Mouse (Mus musculus) layer of hippocampus, adult 2 months (tissue): ENCODE measurements around the gene Siah2. TPM values are rescaled to one million over a fixed set of nuclear protein-coding genes. Genes with fewer than 3 reads are reported as not detected.

Experiments
- DNase-seq, 2 experiments: peaks; one replicate each; pipeline ENCODE4 v3.0.0; 2022; ENCODE audit warnings: low spot score in 2 of 2
- H3K27ac ChIP-seq: fragments of 200-600 bp; 2 replicates; pipeline ENCODE4 v1.8.1; 2022
- H3K4me3 ChIP-seq: fragments of 200-600 bp; 2 replicates; pipeline ENCODE4 v1.8.1; 2022; ENCODE audit warnings: mild to moderate bottlenecking
- CTCF ChIP-seq: fragments of 200-600 bp; conservative IDR thresholded peaks from 2 replicates; pipeline ENCODE4 v1.8.1; 2022; ENCODE audit warnings: antibody characterized with exemption, mild to moderate bottlenecking, moderate library complexity
- long read RNA-seq, 2 experiments: library from polyadenylated mRNA; stranded (forward); transcript quantifications; one replicate each; pipeline ENCODE4 v2.0.0; 2021; ENCODE audit warnings: borderline mapping rate in 2 of 2
- total RNA-seq, 2 experiments: library from RNA; stranded (reverse); gene quantifications; 2 replicates each; pipeline ENCODE4 v1.2.3; 2021

Siah2 gene
- total RNA-seq, result 10 to 100 TPM; 16.0 to 18.4 TPM
- long read RNA-seq, experiment 1, transcript Siah2-201 (2 exons, 2,511 nt), result major isoform, 9 of 9 reads
- long read RNA-seq, experiment 1, partial matches to known transcripts, result 0 of 9 reads
- long read RNA-seq, experiment 1, other reads (novel, unspliced or antisense), result 0 of 9 reads
- long read RNA-seq, experiment 2, transcript Siah2-201 (2 exons, 2,511 nt), result major isoform, 23 of 25 reads
- long read RNA-seq, experiment 2, partial matches to known transcripts, result 0 of 25 reads
- long read RNA-seq, experiment 2, other reads (novel, unspliced or antisense), result 2 of 25 reads

GRCm38 (mm10) chr3:58691997-58692721, at the start of gene Siah2:
Gene Siah2 (minus strand): TSS chr3:58692400.
- TF ChIP-seq CTCF, result peak; percentile 64
- DNase-seq, result peak; percentile 92 to 95
- H3K27ac ChIP-seq, result peak within 1 kb of the TSS; percentile 89
- H3K4me3 ChIP-seq, result peak within 1 kb of the TSS; percentile 69

- TF ChIP-seq CTCF, result no peak
- H3K27ac ChIP-seq, result no peak overlapping the region
- H3K4me3 ChIP-seq, result no peak overlapping the region
- no peak for DNase-seq
These were observed 47.3 kb upstream of the Siah2 start for GRCm38 (mm10) chr3:58739536-58739935.

- no peak for TF ChIP-seq CTCF
- no peak for DNase-seq
- no peak overlapping the region for H3K4me3 ChIP-seq
- H3K27ac ChIP-seq, result no peak overlapping the region
These were observed 46.3 kb upstream of the Siah2 start for GRCm38 (mm10) chr3:58738346-58739089.

- no peak for DNase-seq
- no peak for TF ChIP-seq CTCF
- no peak overlapping the region for H3K27ac ChIP-seq
- no peak overlapping the region for H3K4me3 ChIP-seq
These were observed 39.3 kb upstream of the Siah2 start for GRCm38 (mm10) chr3:58731520-58731919.

- Histone ChIP-seq H3K4me3 (no peak overlapping the region), H3K27ac (no peak overlapping the region)
- no peak for DNase-seq
- no peak for TF ChIP-seq CTCF
These were observed 38.4 kb upstream of the Siah2 start for GRCm38 (mm10) chr3:58730580-58730979.

GRCm38 (mm10) chr3:58729549-58729948, 37.3 kb upstream of the Siah2 start:
- no peak for TF ChIP-seq CTCF
- Histone ChIP-seq H3K4me3 (no peak overlapping the region), H3K27ac (no peak overlapping the region)
- DNase-seq, result no peak

GRCm38 (mm10) chr3:58727601-58728000, 35.4 kb upstream of the Siah2 start:
- no peak overlapping the region for H3K27ac ChIP-seq
- no peak for TF ChIP-seq CTCF
- DNase-seq, result no peak
- H3K4me3 ChIP-seq, result no peak overlapping the region

GRCm38 (mm10) chr3:58727012-58727411, 34.8 kb upstream of the Siah2 start:
- peak; percentile 81 for TF ChIP-seq CTCF
- peak; percentile 12 to 34 for DNase-seq
- Histone ChIP-seq H3K27ac (no peak overlapping the region), H3K4me3 (no peak overlapping the region)

GRCm38 (mm10) chr3:58726374-58726773, 34.2 kb upstream of the Siah2 start:
- TF ChIP-seq CTCF, result no peak
- no peak for DNase-seq
- no peak overlapping the region for H3K27ac ChIP-seq
- H3K4me3 ChIP-seq, result no peak overlapping the region

- no peak overlapping the region for H3K4me3 ChIP-seq
- TF ChIP-seq CTCF, result no peak
- no peak for DNase-seq
- no peak overlapping the region for H3K27ac ChIP-seq
These were observed 32.6 kb upstream of the Siah2 start for GRCm38 (mm10) chr3:58724815-58725214.

GRCm38 (mm10) chr3:58723656-58724055, 31.5 kb upstream of the Siah2 start:
- H3K27ac ChIP-seq, result no peak overlapping the region
- TF ChIP-seq CTCF, result no peak
- no peak overlapping the region for H3K4me3 ChIP-seq
- no peak for DNase-seq

- no peak for TF ChIP-seq CTCF
- peak overlapping the region; percentile 21 for H3K27ac ChIP-seq
- DNase-seq, result peak in 1 of 2 experiments; percentile 12
- no peak overlapping the region for H3K4me3 ChIP-seq
These were observed 27.4 kb upstream of the Siah2 start for GRCm38 (mm10) chr3:58719461-58720230.

- Histone ChIP-seq H3K4me3 (no peak overlapping the region), H3K27ac (no peak overlapping the region)
- no peak for DNase-seq
- TF ChIP-seq CTCF, result no peak
These were observed 24.5 kb upstream of the Siah2 start for GRCm38 (mm10) chr3:58716705-58717104.
